Mouse (Mus musculus): ENCODE data around the gene Fbxo41. TPM values are rescaled to one million over a fixed set of nuclear protein-coding genes. Genes with fewer than 3 reads are reported as not detected.

Gene Fbxo41
- total and polyA plus RNA-seq, 2 experiments, result not detected

GRCm38 (mm10) chr6:85522026-85522425, 19.2 kb upstream of the Fbxo41 start:
- Histone ChIP-seq H3K27ac (replicated peaks; ENCODE audit: insufficient read depth, low read depth, low read length) (no peak overlapping the region), H3K4me1 (ENCODE audit: control insufficient read depth, insufficient read depth, low read length) (no peaks in the 10 kb centered on the region), H3K79me2 (ENCODE audit: control insufficient read depth, insufficient read depth, low read length) (no peaks in the 10 kb centered on the region), H3K4me3 (ENCODE audit: insufficient read depth, low read depth, low read length) (no peak overlapping the region), H3K27me3 (ENCODE audit: control insufficient read depth, insufficient read depth, low read length) (0 out of 2 replicates have a peak, but pooled peaks cover 2% of the 10 kb centered on the region), H3K36me3 (ENCODE audit: control insufficient read depth, insufficient read depth, low read length) (no peaks in the 10 kb centered on the region), H3K9ac (ENCODE audit: low read depth, low read length) (no peak overlapping the region)
- no peak for DNase-seq (ENCODE audit: extremely low read depth, low read depth, low spot score)
- TF ChIP-seq POLR2A (IDR thresholded peaks at IDR 0.05; ENCODE audit: extremely low read depth, insufficient read depth, low read length) (no peak), CTCF (IDR thresholded peaks at IDR 0.05; ENCODE audit: low read depth, low read length) (no peak)
- 85% methylated on average over 5 of the region's 5 CpGs for WGBS

DNA sequence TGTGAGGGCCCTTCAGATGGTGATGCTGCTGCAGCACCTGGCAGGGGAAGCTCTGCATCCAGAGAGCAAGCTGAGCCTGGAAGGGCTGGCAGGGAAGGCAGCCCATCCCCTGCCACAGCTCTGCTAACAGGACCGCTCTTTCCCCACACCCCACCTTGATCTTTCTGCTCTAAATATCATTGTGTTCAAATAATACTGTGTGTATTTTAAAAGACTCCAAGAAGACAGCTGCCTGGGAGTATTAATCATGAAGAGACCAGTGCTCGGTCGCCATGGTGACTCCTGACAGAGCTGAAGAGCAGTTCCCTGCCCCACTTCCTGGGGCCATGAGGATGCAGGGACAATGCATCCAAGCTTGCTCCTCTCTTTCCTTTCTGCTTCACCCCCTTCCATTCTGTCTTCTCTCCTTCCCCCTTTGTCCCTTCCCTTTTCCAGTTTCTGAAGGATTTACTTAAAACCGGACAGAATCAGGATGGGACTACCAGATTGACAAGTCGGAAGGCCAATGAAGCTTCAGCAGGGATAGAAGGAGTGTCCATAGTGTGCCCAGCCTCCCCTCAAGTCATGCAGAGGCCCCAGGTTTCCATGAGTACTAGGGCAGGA, 15.4 kb upstream of the Fbxo41 start:
- H3K4me1 ChIP-seq (ENCODE audit: control insufficient read depth, insufficient read depth, low read length), result no peaks in the 10 kb centered on the region
- H3K79me2 ChIP-seq (ENCODE audit: control insufficient read depth, insufficient read depth, low read length), result no peaks in the 10 kb centered on the region
- no peak overlapping the region for H3K9ac ChIP-seq (ENCODE audit: low read depth, low read length)
- DNase-seq (ENCODE audit: extremely low read depth, low read depth, low spot score), result no peak
- 72% methylated on average over 5 of the region's 5 CpGs for WGBS
- no peaks in the 10 kb centered on the region for H3K36me3 ChIP-seq (ENCODE audit: control insufficient read depth, insufficient read depth, low read length)
- H3K4me3 ChIP-seq (ENCODE audit: insufficient read depth, low read depth, low read length), result no peak overlapping the region
- peaks cover 18% of the 10 kb centered on the region for H3K27me3 ChIP-seq (ENCODE audit: control insufficient read depth, insufficient read depth, low read length)
- no peak for TF ChIP-seq CTCF (IDR thresholded peaks at IDR 0.05; ENCODE audit: low read depth, low read length)
- no peak for TF ChIP-seq POLR2A (IDR thresholded peaks at IDR 0.05; ENCODE audit: extremely low read depth, insufficient read depth, low read length)
- H3K27ac ChIP-seq (replicated peaks; ENCODE audit: insufficient read depth, low read depth, low read length), result no peak overlapping the region

- TF ChIP-seq POLR2A (IDR thresholded peaks at IDR 0.05; ENCODE audit: extremely low read depth, insufficient read depth, low read length) (no peak), CTCF (IDR thresholded peaks at IDR 0.05; ENCODE audit: low read depth, low read length) (no peak)
- H3K4me1 ChIP-seq (ENCODE audit: control insufficient read depth, insufficient read depth, low read length), result no peaks in the 10 kb centered on the region
Measured at GRCm38 (mm10) chr6:85515941-85516340, 13.1 kb upstream of the Fbxo41 start.

DNA sequence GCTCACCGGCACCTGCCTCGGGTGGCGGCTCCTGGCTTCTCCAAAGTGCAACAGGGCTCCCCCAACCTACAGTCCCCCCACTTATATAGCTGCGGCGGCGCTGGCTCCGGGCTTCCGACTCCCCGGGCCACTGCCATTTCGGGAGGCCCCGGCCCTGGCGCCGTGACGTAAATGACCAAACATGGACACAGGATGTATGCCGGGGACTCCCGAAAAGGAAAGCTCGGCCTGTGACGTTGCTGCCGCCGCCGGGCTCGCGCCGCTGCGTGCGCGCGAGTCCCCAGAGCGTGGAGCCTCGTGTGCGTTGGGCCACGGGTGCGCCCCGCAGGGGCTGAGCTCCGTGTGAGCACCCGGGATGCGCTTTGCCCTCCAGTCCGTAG, 10.7 kb upstream of the Fbxo41 start, which contains the start of gene Egr4:
Gene Egr4, minus strand, starts transcription at position 59 of the 380 bp plus-strand sequence.
- no peak within 1 kb of the TSS for H3K9ac ChIP-seq (ENCODE audit: low read depth, low read length)
- H3K27me3 ChIP-seq (ENCODE audit: control insufficient read depth, insufficient read depth, low read length), result peaks cover 38% of the 10 kb centered on the region
- H3K36me3 ChIP-seq (ENCODE audit: control insufficient read depth, insufficient read depth, low read length), result no peaks in the 10 kb centered on the region
- H3K79me2 ChIP-seq (ENCODE audit: control insufficient read depth, insufficient read depth, low read length), result no peaks in the 10 kb centered on the region
- H3K4me1 ChIP-seq (ENCODE audit: control insufficient read depth, insufficient read depth, low read length), result no peaks in the 10 kb centered on the region
- no peak for TF ChIP-seq POLR2A (IDR thresholded peaks at IDR 0.05; ENCODE audit: extremely low read depth, insufficient read depth, low read length)
- TF ChIP-seq CTCF (IDR thresholded peaks at IDR 0.05; ENCODE audit: low read depth, low read length), result no peak
- no peak within 1 kb of the TSS for H3K4me3 ChIP-seq (ENCODE audit: insufficient read depth, low read depth, low read length)
- DNase-seq (ENCODE audit: extremely low read depth, low read depth, low spot score), result no peak
- WGBS, result 3% methylated on average over 38 of the region's 38 CpGs
- H3K27ac ChIP-seq (replicated peaks; ENCODE audit: insufficient read depth, low read depth, low read length), result no peak within 1 kb of the TSS

More at GRCm38 (mm10) chr6:85515941-85516340, 13.1 kb upstream of the Fbxo41 start:
- DNase-seq (ENCODE audit: extremely low read depth, low read depth, low spot score), result no peak
- peaks cover 38% of the 10 kb centered on the region for H3K27me3 ChIP-seq (ENCODE audit: control insufficient read depth, insufficient read depth, low read length)
- H3K9ac ChIP-seq (ENCODE audit: low read depth, low read length), result no peak overlapping the region
- no peak overlapping the region for H3K27ac ChIP-seq (replicated peaks; ENCODE audit: insufficient read depth, low read depth, low read length)
- H3K4me3 ChIP-seq (ENCODE audit: insufficient read depth, low read depth, low read length), result no peak overlapping the region
- H3K36me3 ChIP-seq (ENCODE audit: control insufficient read depth, insufficient read depth, low read length), result no peaks in the 10 kb centered on the region
- no peaks in the 10 kb centered on the region for H3K79me2 ChIP-seq (ENCODE audit: control insufficient read depth, insufficient read depth, low read length)
- 87% methylated on average over 4 of the region's 4 CpGs for WGBS

DNA sequence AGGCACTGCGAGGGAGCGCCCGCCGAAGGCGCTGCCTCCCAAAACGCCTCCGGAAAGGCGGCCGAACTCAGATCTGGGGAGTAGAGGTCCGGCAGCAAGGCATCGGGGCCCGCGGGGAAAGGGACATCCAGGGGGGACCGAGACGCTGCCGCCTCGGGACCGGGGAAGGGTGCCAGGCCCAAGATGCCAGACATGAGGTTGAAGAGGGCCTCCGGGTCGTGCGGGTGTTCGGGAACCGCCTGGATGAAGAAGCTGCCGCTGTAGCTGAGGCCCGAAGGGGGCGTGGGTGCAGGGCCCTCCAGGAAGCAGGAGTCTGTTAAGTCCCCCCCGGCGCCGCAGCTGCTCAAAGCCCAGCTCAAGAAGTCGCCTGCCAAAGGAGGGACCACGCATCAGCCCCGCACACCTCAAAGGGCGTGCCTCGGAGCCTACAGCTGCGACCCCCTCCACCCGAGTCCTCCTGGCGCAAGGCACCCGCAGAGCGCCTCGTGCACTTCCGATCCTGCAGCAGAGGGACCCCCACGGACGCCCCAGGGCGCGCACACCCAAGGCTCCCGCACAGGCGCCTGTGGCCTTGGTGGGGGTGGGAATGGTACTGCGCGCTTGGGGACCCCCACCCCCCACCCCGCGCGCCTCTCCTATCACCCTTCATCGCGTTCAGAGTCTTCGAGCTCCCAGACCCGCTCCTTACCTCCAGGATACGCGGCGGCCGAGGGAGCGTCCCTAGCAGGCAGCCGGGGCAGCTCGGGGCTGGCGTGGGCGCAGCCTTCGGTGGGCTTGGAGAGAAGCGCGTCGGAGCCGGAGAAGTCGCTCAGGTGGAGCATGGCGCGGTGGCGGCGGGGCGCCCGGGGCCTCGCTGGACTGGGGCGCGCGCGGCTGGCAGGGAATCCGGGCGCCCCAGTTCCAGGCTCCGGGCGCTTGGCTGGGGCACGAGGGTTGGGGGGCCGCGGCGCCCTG, 10.1 kb upstream of the Fbxo41 start:
- H3K27ac ChIP-seq (replicated peaks; ENCODE audit: insufficient read depth, low read depth, low read length), result no peak overlapping the region
- H3K36me3 ChIP-seq (ENCODE audit: control insufficient read depth, insufficient read depth, low read length), result no peaks in the 10 kb centered on the region
- no peaks in the 10 kb centered on the region for H3K4me1 ChIP-seq (ENCODE audit: control insufficient read depth, insufficient read depth, low read length)
- 4% methylated on average over 85 of the region's 90 CpGs for WGBS
- no peaks in the 10 kb centered on the region for H3K79me2 ChIP-seq (ENCODE audit: control insufficient read depth, insufficient read depth, low read length)
- TF ChIP-seq POLR2A (IDR thresholded peaks at IDR 0.05; ENCODE audit: extremely low read depth, insufficient read depth, low read length), result no peak
- TF ChIP-seq CTCF (IDR thresholded peaks at IDR 0.05; ENCODE audit: low read depth, low read length), result no peak
- DNase-seq (ENCODE audit: extremely low read depth, low read depth, low spot score), result no peak
- H3K27me3 ChIP-seq (ENCODE audit: control insufficient read depth, insufficient read depth, low read length), result peaks cover 36% of the 10 kb centered on the region
- no peak overlapping the region for H3K9ac ChIP-seq (ENCODE audit: low read depth, low read length)
- no peak overlapping the region for H3K4me3 ChIP-seq (ENCODE audit: insufficient read depth, low read depth, low read length)

All from liver, adult 2 months (tissue).